Mouse (Mus musculus) c-Kit-negative CD71-positive TER-119-positive erythroid progenitor cells, embryonic 14.5 days (primary cell): ENCODE data around the gene Cenpu.
"Not testable (repeated sequence)": the region's sequence is repeated elsewhere in the genome, so short reads cannot be mapped to it uniquely, and the experiment has no call there.

Source experiments
- DNase-seq: peaks from one replicate; pipeline ENCODE4 v3.0.0-alpha.2; 2013; ENCODE audit warnings: low read depth, low spot score

The Cenpu gene

DNA sequence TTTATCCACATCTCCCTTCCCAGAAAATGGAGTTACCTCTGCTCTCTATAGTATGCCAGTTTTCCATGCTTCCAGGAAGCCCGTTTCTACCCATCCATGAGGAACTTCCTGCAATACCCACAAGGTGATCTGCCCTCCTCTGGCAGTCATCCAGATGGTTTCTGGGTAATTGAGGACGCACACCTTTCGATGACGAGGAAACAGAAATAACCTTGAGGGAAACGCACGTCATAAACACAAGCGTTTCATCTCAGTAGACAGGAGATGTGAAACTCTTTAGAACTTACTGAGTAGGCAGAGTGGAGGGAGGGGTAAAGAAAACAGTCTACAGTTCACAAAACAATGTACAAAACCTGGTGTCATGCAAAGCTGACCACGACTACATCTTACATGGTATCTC is 1.8 kb upstream of the Cenpu start:
- DNase-seq, result no peak

DNA sequence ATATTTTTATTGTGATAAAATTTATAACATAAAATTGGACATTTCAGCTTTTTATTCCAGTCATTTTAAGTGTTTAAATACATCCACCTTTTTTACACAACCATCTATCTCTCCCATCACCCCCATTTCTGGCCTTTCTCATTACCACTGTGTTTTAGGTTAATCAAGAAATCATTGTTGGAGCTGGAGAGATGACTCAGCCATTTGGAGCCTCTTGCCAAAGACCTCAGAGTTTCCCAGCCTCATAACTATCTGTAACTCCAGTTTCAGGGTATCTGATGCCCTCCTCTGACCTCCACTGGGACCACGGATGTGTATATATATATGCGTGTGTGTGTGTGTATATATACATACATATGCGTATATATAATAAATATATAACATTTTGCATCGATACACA is 799 bp upstream of the Cenpu start:
- peak; percentile 72 for DNase-seq

DNA sequence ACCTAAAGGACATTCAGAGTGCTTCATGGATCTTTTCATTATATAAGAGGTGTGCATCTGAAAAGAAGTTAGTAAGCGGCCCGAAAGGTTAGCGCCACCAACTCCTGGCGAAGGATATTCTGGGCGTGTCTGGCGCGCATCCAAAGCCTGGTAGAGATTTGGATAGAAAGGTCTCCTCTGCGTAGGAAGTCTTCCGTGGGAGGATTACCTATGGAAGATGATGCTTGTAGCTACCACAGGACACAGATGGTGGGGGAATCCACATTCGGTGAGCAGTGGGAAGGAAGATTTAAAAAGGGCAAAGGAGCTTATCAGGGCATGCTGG is 575 bp downstream of the Cenpu start:
- DNase-seq, result no peak

DNA sequence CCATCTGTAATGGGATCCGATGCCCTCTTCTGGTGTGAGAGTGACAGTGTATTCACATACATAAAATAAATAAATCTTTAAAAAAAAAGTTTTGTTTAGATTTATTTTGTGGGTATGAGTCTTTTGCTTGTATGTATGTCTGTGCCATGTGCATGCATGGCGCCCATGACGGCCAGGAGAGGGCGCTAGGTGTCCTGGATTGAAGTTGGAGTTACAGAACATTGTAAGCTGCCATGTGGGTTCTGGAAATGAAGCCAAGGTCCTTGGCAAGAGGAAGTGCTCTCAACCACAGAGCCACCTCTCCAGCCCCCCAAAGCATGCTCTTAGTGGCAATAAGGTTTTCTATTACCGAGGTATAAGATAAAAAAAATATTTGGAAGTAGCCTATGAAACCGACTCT is 7.6 kb downstream of the Cenpu start:
- no peak for DNase-seq

DNA sequence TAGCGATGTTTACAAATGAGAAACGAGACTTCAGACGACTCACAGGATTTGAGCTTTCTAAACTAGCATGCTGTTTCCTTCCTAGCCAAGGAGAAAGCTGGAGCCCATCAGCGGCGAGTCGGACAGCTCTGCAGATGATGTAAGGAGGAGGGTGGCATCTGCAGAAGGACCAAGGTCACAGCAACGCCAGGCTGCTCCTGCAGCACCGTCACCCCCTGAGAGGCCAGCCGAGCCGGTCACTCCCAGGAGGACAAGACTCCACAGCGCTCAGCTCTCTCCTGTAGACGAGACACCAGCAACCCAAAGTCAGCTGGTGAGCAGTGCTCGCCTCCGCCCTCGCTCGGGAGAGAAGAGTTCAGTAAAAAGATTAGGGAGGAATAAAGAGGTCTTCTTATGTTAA is 10.5 kb downstream of the Cenpu start:
- no peak for DNase-seq

DNA sequence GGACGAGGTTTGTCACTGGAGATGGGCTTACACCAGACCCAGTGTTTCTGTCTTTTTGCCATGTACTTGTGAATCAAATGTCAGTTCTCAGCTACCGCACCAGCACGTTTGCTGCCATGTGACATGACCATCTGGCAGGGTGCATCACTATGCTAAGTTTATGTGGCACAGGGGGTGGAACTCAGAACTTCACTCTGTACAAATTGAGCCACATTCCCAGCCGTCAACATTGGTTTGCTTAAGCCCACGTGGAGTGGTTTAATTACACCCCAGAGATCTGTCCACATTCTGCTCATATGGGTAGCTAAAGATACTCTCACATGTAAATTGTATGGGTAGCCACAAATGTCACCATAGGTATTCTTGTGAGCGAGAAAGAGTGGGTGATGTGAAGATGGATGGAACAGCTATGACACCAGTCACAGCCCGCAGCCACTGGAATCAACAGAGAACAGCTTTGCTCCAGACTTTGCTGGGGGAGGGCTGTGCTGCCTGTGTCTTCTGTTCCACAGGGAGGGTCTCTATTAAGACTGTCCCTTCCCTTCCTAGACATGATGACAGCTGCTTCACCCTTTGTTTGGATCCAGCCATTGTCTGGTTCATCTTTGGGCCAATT is 15.2 kb downstream of the Cenpu start:
- DNase-seq, result no peak

DNA sequence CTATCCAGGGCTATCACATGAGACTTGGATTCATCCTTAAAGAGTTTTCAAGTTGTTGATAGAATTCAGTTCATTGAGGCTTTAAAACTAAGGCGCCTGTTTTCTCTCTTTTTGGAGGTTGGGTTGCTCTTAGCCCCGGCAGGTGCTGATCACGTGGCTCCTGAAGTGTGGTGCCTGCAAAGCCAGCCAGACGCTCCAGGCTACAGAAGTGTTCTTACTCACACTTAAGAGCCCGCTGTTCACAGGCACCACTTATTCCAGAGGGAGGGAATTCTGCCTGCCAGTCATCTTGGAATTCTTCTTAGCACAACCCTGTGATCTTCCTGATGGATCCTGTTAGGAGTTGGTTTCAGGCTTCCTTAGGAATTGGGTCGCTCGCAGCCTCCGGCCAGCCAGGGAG is 16.1 kb downstream of the Cenpu start:
- DNase-seq, result no peak

DNA sequence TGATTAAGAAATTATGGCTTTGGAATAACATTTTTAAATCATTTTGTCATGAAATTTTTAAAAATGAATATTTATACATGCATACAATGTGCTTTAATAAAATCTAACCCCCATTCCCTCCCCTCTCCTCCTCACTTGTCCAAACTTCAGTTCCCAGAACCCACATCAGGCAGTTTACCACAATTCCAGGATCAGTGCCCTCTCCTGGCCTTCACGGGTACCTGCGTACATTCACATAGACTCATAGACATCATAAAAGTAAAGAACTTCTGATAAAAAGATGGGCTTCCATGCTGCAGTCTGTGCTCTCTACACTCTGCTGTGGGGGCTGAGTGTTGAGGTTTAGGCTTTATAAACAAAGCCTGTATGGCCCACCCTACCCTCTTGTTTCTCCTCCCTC is 17.1 kb downstream of the Cenpu start:
- DNase-seq, result no peak

DNA sequence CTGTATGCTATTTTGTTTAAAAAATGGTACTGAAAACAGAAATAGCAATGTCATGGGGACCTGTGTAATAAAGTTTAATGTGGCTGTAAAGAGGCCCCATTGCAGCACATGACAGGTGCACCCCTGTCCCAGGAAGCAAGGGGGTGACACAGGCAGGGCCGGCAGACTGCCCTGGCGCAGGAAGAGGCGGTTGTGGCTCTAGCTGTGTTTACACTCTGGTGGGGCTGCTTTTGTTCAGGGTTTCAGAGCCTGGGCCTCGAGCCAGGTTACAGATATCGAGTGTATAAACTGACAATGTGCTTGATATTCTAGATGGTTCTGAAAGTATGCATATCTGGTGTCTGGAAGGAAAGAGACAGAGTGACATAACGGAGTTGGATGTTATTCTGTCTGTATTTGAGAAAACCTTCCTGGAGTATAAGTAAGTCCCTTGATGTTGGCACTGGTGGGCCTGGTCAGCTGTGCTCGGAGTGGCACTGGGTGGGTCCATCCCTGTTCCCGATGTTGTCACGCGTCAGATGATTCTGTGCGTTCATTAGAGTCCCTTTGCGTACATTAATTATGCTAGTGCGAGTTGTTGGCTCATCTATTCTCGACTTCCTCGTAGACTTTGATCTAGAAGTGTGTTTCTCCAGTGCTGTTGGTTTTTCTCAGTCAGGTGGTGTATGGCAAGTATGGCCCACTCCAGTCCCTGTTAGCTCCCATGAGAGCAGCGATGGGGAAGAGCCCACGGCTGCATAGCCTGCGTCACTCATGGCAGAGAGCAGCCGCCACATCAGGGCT is 18.0 kb downstream of the Cenpu start:
- DNase-seq, result no peak

DNA sequence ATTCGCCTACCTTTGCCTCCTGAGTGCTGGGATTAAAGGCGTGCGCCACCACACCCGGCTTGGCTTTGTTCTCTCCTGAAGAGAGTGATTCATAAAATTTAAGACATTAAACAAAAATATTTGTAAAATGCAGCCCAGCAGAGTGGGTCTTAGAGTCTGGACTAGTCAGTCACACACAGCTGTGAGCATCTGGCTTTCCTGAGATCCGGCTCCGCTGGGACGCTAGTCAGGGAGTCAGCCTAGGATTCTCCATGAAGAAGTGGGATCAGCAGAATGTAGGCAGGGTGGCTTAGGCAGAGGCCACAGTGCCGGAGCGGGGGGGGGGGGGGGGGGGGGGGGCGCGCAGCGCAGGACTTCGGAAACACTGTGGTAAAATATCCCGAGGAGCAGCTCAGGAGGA is 18.8 kb downstream of the Cenpu start:
- no peak for DNase-seq

DNA sequence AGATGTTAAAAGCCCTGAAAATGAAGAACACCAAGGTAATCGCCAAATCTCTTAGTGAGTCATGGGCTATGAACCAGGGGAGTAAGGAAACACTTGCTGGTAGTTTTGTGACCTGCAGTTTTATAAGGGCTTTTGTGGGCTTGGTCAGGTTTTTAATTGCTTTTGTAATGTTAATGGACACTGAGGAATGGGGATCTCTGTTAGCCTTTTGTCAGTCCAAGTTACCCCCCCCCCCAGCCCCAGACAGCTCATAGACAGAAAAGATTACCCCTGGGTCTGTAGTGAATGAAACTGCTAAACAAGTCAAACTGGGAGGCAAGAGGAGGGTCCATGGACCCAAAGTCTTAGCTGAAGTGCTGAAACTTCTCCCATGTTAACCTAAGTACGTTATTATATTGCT is 21.6 kb downstream of the Cenpu start:
- no peak for DNase-seq

DNA sequence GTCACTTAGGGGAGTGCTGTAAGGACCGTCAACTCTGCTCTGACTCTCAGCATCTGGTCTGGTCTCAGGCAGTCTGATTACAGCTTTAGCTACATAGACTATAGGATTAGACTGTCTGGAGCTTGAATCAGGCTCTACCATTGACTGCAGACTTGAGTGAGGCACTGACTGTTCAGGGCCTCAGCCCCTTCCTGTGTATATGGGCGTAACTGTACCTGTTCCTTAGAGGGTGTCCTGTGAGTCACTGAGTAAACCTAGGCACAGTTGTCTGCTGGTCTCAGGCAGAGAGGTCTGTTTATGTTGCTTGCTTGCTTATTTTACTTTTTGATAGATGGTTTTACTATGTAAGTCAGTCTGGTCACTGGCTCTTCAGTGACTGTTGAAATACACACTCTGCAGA is 22.1 kb downstream of the Cenpu start:
- no peak for DNase-seq

DNA sequence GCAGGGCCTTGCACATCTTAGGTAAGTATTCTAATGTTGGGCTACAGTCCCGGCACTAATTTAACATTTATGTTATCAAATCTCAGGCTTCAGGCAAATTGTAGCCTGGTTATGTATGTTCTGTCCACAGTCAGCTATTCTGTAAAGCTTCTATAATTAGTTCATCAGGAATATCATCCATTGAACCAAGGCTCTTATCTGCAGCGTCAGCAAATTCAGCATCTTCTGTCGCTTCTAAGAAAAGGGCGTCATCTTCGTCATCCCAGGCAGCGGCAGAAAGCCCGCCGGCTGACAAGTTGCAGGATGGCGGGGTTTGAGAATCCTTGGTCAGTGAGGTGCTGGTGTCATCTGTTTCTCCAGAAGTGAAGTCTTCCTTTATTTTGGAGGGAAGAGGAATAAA is 27.0 kb downstream of the Cenpu start:
- DNase-seq, result no peak

DNA sequence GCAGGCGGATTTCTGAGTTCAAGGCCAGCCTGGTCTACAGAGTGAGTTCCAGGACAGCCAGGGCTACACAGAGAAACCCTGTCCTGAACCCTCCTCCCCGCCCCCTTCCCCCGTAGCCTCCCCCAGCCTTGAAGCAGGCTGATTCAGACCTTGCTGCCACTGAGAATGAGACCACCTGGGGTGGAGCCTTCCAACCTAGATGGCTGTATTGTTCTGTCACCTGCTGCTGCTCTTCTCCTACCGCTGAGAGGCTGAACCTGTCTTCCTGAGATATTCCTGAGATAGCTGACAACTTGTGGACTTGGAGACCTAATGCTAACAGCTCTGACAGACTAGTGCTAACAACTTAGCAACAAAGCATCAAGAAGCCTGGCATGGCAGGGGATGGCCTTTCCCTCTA is 32.5 kb downstream of the Cenpu start:
- DNase-seq, result not testable (repeated sequence)

DNA sequence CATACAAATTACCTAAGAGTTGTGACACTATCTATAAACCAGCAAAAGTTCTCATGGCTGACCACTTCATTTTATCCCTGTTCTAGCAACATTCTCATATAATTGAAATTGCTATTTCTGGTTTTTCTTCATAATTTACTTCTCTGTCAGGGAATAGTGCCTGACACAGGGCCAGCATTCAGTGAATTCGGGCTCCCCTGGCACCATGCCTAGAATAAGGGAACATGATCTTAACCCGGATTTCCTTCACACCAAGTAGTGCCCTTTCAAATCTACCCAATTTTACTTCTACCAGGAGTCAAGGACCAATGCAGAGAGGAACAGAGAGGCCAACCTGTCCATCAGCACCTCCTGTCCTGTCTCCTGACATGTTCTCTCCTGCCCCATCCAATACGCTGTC is 33.7 kb downstream of the Cenpu start:
- DNase-seq, result no peak

DNA sequence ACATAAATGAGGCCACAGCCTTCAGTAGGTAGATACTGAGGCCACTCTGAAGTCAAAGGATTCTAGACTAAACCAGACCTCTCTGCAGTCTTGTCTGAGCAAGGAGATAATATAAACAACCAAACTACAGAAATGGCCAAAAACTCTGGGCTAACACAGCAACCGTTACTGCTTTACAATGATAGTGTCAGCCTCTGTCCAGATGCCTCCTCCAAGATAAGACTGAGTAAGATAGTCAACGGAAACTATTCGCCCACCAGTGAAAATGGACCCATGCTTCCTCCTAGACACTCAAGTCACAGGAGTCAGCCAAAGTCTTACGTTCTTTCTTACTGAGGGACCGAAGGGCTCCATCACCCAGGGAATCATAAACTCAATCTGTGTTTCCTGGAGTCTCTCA is 36.1 kb downstream of the Cenpu start:
- peak; percentile 13 for DNase-seq

DNA sequence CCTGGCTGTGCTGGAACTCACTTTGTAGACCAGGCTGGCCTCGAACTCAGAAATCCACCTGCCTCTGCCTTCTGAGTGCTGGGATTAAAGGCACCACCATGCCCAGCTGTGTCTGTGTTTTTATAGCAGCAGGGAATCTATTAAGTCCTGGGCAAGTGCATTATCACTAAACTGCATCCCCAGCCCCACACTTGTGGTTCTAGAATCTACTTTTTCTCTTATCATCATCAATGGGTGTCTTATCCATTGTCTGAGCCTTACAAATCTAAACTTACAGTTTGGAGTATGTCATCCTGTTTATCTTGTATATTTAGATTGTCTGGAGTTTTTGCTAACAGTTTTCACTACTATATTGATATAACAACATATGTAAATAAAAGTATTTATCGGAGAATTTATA is 36.8 kb downstream of the Cenpu start:
- DNase-seq, result no peak

DNA sequence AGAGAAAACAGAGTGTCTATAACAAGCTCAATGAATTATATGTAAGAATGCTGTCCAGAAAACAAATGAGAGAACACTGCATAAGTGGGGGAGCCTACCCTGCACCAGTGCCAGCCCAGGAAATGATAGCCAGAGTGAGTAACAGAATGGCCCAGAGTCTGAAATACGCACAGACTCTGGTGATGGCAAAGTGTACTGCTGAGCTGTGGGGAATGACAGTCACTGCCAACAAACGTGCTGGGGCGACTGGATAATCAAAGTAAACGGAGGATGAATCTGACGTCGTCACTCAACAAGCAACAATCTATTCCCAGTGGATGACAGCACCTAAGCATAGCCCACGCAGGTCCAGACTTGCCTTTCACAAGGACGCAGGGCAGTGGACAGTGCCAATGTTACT is 41.2 kb downstream of the Cenpu start:
- DNase-seq, result no peak

DNA sequence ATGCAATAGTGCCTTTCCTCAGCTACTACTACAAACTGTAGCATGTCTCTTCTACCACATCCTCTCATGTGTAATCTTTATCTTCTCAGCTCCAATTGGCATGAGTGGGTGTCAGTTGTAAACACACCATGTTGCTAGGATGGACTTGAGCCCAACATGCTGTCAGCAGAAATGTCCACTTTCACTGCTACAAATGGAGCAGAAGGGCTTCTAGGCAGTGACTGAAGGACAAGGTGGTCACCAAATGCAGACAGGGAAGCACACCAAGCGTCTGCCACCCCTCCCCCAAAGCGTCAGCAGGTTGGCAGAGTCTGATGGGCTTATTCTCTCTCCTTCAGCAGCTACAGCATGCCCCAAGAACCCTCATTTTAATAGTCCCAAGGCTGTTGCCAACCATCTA is 41.9 kb downstream of the Cenpu start:
- DNase-seq, result no peak

DNA sequence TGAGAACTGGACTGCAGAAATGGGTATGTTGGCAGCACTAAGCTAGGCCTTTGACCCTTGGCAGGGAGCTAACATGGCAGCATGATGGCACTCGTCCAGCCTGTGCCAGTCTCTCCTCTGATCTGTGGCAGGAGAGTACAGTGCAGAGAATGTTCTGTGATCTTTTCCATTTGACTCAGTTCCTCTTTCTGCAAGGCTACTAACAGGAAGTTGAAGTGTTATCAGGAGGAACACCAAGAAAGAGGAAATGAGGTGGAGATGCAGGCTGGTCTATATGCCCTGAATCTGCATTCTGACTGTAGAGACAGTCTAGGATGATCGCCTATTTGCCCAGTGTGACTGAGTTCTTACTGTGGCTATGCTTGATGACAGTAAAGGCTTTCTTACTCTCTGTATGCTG is 43.8 kb downstream of the Cenpu start:
- DNase-seq, result no peak

DNA sequence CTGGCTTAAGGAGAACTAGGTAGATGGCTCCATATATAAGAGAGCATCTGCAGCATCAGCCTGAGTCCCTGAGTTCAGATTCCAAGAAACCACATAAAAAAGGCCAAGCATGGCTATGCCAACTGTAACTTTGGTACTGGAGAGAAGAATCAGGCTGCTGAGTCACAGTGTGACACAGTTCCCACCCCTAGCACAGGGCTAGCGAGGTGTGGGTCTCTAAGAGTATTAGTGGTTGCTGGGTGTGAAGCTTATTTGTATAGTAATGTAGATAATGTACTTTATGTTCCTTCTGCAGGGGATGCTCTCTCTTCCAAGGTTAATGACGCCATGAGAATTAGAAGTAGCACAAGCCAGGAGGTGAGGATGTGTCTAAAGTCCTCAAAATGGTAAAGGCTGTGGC is 44.7 kb downstream of the Cenpu start:
- DNase-seq, result no peak

DNA sequence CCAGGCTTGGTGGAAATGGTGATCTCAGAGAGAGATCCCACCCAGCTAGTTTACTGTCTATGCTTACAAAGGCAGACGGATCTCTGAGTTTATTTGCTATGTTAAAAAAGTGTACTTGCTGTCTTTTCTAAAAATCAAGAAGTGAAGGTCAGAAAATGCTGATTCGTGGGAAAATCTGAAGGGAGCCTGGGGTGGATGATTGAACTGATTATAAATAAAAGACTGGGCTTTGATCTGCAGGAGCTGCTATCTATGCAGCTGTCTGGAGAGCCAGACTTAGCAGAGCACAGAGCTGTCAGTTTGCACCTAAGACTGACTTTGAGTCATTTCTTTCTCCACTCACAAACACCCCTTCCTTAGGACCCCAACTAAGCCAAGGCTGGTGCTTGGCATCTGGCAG is 45.6 kb downstream of the Cenpu start:
- DNase-seq, result no peak

DNA sequence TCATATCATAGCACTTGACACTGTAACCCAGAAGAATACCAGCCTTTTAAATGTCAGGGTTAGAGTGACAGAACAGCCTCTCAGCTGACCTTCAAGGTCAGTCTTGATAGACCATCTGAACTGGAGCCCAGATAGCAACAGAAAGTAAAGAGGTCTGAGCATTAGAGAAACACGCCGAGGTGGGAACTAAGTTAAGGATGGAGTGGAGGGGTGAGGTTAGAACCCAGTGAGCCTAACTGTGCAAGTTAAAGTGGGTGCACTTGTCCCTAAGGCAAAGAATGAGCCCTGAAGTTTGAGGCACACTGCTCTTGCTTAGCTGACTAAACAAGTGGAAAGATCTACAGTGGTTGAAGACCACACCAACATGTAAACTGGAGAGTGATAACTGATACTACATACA is 46.3 kb downstream of the Cenpu start:
- DNase-seq, result no peak

DNA sequence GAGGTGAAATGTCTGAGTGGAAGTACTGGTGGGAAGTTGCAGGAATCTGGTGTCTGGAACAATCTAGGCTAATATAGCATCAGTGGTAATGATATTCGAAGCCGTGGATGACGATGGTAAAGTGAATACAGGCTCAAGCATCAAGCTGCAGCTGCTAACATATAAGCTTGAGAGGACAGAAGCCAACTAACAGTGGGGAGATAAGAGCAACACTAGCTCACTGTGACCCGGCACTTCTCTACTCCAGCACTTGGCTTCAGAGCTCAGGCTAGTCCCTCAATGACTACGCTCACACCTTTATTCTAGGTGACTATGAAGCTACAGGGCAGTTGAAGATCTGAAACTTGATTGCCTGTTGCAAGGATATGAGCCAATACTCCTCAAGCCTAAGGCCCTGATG is 46.9 kb downstream of the Cenpu start:
- no peak for DNase-seq
